Mouse (Mus musculus): ENCODE measurements around the gene Cd300ld3.

Gene Cd300ld3

DNA sequence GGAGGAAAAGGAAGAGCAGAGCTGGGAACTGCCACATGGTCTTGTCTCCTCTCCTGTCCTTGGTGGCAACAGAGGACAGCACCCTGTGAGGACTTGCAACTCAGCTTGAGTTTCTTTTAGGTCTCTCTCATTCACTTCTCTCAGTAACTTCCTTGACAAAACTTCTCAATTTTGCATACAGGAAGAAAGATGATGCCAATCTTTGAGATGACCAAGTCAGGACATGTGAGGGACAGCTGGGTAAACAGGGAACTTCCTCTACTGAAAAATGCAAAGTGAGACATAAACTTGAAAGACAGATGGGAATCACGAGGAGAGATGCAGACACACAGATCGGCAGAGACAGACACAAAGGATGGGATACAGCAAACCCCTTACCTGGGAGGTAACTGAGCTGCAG is at the start of gene Cd300ld3:
Cd300ld3 (minus strand) TSS at position 151 of the 400 bp plus-strand sequence.
- no peak for DNase-seq

DNA sequence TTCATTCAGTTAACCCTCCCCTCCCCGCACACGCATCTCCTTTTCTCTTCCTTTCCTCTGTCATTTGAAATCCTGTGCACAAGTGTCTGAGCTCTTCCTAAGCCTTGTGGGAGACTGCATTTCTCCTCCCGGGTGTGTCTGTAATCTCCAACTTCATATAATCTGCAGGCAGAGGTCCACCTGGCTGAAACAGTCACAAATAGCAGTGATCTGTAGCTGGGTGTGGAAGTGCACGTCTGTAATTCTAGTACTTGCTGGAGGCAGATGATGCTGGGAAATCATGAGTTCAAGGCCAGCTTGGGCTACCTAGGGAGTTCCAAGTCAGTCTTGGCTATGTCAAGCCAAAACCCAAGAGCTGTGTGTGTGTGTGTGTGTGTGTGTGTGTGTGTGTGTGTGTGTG is 43.9 kb upstream of the Cd300ld3 start:
- no peak for DNase-seq

DNA sequence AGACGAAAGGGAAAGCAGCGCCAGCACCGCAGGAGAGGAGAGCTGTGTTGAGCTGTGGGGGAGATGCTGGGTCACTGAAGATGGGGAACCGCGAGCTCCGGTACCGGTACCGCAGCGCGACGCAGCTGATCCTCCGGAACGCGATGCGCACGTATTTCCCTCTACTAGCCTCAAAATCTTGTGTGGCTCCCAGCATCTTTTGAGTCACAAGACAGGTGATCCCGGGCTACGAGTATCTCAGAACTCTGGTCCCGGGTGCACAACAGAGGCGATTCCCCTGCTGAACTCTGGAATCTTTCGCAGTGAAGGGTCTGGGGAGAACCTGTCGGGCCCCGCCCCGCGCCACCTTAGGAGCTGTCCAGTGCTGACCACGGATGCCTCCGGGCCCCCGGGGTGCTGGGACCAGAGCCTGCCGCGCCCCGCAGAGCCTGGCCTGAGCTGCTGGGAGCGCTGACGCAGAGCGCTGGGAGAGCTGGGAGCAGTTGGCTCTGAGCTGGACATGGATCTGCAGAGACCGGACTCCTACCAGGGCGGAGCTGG is 43.2 kb upstream of the Cd300ld3 start, which contains the start of gene Rab37:
Rab37 (plus strand) TSS at position 70 of the 540 bp plus-strand sequence.
- peak; percentile 56 for DNase-seq

DNA sequence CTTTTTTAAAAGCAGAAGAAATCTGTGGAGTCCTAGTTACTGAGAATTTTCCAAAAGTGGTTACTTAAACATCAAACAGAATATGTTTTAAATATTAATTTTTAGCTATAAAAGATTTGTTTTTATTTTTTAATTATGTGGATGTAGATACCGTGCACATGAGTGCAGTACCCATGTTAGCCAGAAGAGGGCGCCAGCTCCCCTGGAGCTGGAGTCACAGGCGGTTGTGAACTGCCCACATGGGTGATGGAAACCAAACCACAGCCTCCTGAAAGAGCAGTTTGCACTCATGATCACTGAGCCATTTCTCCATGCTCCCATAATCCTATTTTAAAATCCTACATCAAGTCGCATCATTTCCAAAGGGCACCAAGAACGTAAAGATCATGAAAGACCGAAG is 41.6 kb upstream of the Cd300ld3 start:
- DNase-seq = no peak

DNA sequence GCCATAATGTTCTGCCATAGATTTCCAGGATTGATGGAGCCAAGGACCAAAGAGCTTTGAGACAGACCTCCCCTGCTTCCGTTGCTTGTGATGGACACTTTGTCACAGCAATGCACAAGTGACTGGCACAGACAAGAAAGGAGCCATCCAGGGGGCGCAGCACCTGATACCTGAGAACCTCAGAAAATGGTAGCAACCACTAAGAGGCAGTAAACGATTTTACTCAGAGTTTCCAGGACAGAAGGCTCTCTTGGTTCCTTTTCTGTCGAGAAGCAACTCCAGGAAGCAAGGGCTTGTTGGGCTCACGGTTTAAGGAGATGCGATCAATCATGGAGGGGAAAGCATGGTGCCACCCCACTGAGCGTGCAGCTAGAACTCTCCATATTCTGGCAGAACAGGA is 38.0 kb upstream of the Cd300ld3 start:
- DNase-seq = no peak

DNA sequence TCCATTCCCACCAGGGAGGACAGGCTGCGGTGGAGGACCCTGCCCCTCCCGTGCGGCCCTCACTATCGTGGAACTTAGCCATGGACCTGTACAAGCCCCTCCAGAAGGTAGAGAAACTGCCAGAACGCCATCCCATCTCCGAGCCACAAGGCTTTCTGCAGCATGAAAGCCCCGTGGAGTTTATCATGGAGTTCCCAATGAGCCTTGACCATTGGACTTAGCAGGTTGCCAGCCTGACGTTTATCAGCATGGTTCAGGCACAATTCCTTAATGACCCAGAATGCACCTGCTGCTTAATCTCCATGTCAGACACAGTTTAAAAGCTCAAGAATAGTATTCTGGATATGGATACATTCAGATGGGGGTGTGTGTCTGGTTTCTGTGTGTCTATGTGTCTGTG is 36.9 kb upstream of the Cd300ld3 start:
- no peak for DNase-seq

DNA sequence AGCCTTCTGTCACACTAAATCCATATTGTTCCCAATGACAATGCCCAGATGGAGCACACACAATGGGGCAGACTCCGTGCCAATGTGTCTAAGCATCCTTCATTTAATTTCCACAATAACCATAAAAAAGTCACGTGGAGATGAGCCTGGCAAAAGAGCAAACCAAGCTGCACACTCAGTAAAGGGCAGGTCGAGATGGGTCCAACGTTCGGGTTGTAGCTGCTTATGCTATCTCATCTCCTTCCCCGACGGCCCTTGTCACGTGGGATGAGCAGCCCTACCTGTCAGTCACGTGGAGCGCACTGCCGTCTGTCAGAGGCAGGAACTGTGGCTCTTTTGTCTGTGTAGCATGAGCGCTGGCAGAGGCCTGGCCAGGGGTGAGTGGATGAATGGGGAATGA is 36.4 kb upstream of the Cd300ld3 start:
- DNase-seq = no peak

DNA sequence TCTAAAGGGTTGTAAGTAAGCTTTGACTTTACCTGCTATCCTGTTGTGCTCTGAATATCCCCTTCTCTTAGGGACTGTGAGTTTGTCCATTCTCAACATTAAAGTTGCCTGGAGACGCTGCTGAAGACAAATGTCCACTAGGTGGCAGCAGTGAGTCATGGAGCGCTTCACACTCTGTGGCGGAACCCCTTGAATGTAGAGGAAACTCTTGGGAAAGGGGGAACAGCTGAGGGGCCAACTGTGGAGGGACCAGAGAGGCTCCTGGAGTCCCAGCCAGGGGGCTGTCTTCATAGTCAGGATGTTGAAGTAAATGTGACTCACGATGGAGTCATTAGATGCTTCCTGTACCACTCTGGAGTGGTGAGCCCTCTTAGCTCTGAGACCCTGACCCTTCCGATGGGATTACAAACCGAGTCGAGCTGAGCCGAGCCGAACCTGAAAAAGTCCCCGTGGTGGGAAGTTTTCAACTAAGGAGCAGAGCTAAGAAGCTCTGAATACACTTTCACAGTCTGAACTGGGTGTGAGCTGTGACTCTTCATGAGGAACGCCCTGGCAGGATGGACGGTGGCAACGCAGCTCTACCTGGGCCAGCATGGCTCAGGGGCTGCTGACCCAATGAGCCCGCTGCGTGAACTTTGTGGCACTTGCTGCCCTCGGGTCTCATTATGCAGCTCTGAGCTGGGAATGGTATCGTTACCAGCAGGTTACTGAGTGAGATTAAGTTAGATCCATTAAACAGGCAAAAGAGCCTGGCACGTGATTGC is 35.3 kb upstream of the Cd300ld3 start:
- peak; percentile 86 for DNase-seq

DNA sequence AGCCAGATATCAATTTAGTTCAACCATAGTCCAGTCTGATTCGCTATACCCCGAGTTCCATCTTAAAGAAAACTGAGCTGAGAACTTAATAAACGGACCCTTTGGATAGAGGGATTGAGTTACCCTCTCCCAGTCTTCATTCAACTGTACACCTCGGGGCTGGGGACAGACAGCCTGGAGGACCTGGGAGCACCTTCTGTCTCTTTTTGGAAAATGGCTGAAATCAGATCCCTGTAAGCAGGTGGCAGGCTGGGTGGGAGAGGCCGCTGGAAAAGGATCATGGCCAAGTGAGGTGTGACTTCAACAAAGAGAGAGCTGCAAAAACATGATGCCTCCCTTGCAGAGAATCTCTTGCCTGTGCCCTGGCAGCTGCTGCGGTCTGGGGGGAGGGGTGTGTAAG is 34.0 kb upstream of the Cd300ld3 start:
- no peak for DNase-seq

DNA sequence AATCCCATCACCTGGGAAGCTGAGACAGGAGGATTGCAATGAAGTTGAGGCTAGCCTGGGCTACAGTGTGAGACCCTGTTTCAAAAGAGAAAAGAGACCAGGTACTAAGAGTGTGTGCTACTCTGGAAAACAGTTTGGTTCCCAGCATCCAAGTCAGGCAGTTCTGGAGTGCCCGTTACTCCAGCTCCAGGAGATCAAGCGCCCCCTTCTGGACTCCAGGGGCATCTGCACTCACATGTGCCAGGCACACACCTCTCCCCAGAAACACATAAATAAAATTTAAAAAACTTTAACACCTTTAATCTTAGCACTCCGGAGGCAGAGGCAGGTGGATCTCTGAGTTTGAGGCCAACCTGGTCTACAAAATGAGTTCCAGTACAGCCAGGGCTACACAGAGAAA is 33.2 kb upstream of the Cd300ld3 start:
- DNase-seq = no peak

DNA sequence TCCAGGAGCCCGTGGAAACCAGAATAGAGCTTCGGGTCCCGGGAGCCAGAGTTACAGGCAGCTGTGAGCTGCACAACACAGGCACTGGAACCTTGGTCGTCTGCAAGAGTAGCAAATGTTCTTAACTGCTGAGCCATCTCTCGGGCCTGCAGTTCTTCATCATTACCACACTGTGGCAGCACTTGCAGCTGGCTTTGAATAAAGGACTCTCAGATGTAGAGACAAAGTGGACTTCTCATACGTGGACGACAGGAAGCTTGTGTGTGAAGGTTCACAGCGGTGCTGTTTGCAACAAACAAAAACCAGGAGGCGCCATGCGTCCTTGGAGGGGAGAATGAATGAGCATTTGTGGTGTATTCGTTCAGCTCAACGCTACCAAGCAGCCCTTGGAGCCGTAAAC is 32.7 kb upstream of the Cd300ld3 start:
- DNase-seq = peak; percentile 64

DNA sequence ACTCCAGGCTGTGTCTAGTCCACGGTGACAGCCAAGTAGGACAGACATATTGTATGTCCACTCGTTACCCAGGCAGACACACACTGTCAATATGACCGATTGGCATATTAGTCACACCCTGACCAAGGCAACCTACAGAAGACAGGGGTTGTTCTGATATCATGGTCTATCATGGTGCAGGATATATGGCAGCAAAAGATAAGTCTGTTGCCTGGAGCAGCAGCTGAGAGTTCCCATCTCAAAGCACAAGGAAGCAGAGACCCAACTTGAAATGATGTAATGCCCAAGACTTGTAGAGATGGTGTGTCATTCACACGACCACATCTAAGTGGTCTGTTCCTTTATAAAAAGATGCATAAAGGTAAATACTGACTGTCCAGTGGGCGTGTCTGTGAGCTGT is 30.5 kb upstream of the Cd300ld3 start:
- DNase-seq = no peak

DNA sequence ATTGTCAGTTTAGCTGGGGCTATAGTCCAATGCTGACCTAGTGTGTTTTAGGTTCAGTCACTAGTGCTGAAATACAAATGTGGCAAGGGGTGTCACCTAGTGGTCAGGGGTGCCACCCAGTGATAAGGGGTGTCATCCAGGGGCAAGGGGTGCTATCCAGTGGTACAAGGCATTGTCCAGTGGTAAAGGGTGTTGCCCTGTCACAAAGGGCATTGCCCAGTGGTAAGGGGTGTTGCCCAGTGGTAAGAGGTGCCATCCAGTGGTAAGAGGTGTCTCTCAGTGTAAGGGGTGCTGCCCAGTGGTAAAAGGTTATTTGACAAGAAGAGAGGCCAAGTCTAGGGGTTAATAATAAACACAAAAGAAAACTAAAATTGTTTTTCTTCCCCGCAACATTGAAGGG is 29.2 kb upstream of the Cd300ld3 start:
- DNase-seq = no peak

DNA sequence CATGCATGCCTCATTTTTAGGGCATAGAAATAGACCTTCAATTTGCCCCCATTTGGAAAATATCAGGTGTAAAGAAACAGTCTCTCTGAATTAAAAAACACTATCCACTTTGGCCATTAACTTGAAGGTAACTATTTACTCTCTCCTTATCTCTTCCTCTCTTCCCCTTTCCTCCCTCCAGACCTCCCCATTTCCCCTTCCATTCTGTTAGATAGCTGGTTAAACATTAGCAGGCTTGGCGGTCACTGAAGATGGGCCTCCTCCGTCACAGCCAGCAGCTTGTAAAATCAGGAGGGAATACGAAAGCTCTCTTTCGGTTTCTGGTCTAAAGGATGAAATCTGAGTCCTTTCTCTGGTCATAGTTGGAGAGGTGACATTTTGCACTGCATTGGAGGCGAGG is 27.6 kb upstream of the Cd300ld3 start:
- DNase-seq = no peak

DNA sequence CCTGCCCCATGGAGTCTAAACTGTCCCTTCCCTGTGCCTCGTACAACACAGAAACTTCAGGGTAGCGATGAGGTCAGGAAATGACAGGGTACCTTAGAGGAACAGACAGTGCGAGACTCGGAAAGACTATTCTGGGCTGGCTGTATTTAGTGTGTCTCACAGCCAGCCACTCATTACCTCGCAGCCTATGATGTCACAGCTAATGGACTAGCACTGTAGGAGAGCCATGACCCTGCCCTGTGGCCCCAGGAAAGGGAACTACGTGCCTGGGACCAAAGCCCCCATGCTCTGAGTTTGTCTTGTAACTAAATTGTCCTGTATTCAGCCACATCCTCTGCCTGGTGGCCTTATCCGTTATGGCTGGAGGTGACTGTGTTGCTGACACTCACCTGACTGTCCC is 27.2 kb upstream of the Cd300ld3 start:
- DNase-seq = no peak

DNA sequence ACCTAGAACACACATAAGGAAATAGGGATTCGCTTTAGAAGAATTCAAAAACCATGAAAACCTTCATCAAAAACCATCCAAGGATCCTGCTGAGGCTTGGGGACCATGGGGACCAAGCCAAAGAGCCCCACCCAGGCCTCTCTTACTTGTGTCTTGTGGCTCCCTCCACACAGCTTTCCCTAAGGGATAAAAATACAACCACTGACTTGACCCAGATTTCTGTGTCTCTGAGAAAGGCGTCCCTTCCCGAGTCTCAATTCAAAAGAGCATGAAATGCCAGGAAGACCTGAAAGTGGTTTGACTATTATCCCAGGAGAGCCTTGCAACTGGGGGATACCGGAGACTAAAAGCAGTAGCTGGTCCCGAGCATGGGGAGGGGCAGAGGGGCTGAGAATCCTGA is 24.8 kb upstream of the Cd300ld3 start:
- no peak for DNase-seq

DNA sequence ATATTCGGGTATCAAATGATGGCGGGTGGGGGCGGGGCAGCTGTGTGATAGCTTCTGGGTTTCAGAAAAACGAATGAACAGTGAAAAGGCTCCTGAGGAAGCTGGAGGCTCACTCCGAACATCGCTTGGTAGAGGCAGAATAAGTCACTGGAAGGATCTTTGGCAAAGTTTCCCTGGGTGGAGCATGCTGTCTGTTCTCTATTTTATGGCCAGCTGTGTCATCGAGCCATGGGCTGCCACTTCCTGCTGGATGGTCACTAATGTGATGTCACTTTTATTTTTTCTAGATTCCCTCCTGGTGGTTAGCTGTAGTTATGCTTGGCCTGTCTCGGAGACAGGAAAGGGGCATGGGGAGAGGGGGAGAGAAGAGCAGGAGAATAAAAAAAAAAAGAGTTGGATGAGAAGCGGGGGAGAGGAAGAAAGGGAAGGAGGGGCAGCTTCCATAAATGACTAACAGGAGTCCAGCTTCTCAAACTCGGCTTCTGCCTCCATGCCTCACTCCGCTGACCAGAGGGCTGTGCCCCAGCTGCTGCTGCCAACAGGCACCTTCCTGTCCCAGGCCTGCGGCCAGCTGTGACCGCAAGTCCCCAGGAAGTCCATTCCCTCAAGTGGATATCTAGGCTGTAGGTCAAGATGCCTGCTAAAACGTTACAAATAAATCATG is 23.6 kb upstream of the Cd300ld3 start:
- peak; percentile 65 for DNase-seq

DNA sequence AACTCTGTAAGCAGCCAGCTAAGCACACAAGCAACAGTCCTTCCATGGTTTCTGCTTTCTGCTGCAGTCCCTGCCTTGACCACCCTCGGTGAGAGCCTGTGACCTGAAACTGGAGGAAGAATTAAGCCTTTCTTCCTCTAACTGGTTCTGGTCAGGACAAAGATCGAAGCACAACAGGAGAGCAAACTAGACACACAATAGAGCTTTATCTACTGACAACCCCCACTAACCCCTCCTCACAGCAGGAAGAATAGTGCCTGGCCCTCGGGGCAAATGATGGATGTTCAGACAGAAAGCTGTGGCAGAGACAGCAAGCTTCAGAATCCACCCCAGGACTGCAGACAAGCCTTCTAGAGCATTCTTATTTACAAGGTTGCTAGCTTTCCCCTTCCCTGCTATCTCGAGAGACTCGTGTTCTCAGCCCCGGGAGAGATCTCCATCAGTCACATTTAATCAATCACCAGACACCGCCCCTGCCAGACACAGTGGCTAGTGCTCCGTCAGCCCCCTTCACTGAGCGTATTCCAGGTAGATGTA is 22.9 kb upstream of the Cd300ld3 start:
- DNase-seq = no peak

DNA sequence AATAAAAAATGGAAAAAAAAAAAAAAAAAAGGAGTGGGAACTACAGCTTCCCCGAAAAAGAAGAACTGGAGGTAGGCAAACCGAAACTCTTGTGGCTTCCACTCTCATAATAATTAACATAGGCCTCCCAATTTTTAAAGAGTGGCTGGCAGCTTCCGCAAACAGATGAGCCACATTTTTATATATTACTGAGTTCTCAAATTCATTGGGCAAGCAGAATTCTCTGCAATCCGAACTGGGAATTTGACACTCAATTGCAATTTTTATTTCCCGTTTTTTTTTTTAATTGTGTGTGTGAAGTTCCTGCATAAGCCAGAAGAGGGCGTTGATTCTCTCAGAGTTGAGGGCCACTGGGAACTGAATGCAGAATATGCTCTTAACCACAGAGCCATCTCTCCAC is 18.6 kb upstream of the Cd300ld3 start:
- no peak for DNase-seq

DNA sequence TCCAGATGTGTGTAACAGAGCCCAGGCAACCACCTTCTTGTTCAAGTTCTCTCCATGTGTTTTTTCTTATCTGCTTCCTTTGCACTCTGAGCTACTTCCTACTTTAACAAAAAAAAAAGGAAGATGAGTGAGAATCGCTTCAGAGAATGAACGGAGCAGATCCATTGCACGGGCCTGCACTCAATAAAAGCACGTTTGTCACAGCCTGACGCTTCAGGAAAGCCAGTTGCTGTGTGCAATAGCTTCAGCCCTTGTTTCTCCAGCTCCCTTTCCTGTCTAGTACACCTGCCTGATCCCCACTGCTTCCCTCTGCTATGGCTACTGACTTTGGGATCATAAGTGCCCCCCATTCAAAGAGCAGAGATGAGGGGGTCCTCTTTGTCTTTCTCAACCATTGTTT is 13.9 kb upstream of the Cd300ld3 start, which contains the start of gene Cd300e:
Cd300e (minus strand) TSS at position 101 of the 400 bp plus-strand sequence.
- no peak for DNase-seq

DNA sequence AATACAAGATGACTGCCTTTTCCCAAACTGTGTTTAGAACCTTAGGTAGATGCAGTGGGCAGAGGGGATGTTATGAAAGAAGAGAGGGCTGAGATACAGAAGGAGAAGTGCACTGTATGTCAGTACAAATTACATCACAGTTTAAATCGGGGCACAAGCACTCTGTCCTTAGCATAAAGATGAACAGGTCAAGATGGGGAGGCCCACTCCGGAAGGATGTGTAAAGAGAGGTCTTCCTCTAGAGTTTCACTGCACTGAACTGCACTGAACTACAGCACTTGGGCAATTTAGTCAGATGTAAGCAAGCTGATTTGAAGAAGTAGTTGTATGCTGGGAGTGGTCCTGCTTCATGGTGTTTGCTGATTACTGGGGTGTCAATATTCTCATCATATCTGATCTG is 11.6 kb upstream of the Cd300ld3 start:
- no peak for DNase-seq

DNA sequence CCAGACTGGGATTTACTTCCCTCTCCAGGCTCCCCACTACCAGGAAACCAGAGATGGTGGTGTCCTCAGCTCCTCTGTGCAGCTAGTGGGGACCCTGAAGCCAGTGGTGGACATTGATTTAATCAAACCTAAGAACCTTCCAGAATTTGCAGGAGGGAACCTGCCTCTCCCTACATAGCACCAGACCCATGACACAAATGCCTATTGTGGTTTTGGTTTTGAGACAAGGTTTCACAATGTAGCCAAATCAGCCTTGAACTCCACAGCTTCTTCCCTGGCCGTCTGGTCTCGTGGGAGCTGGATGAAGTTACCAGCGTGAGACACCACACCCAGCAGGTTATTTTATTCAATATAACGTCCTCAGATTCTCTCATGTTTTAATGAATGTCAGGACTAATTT is 10.5 kb upstream of the Cd300ld3 start:
- no peak for DNase-seq

DNA sequence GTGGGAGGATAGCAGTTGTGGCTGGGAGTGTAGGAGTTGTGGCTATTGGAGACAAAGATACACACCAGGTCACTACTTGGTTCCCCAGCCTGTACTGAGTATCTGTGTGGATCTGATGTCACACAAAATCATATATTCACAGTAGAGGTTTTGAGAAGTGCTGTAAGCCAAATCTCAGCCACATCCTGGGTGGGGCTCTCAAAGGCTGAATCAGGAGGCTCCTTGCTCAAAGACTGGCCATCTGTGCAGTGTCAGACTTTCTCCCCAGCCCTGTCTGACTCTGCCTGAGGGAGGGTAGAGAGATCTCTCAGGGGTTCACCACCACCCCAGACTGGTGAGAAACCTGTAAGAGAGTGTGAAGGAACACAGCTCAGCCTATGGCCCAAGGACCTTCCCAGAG is 6.3 kb upstream of the Cd300ld3 start:
- no peak for DNase-seq

DNA sequence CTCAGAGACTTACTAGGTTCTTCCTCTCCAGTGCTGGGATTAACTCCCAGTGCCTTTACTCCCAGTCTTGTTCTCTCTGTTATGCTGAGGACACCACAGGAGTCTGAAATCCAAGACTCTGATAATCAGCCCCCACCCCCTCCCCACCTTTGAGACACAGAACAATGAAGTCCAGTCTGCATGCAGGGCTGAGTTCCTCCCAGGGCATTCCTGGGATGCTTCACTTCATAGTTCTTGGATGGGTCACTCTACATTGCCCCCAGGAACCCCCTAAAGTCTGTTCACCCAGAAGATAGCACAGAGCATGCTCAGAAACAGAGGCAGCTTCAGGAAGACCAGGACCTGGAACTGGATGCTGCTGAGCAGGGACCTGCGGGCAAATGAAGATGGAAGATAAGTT is 4.8 kb upstream of the Cd300ld3 start:
- DNase-seq = no peak
